Mouse (Mus musculus) testis, postnatal 10 days (tissue): ENCODE measurements around the gene Ifi203.
"Not testable (repeated sequence)": the region's sequence is repeated elsewhere in the genome, so short reads cannot be mapped to it uniquely, and the experiment has no call there.

Experiments used
- DNase-seq: peaks from one replicate; pipeline ENCODE4 v3.0.0; 2021; ENCODE audit warnings: low spot score

The Ifi203 gene

GRCm38 (mm10) chr1:173887026-173887787 is 55.3 kb downstream of the Ifi203 start:
- DNase-seq: not testable (repeated sequence)

- not testable (repeated sequence) for DNase-seq
Measured at GRCm38 (mm10) chr1:173880004-173880666, 62.3 kb downstream of the Ifi203 start.

GRCm38 (mm10) chr1:173879225-173879987 is 63.1 kb downstream of the Ifi203 start:
- not testable (repeated sequence) for DNase-seq

- DNase-seq: not testable (repeated sequence)
Measured at GRCm38 (mm10) chr1:173878264-173878663, 64.2 kb downstream of the Ifi203 start.

GRCm38 (mm10) chr1:173877125-173877524 is 65.3 kb downstream of the Ifi203 start:
- DNase-seq: not testable (repeated sequence)
